Mouse (Mus musculus) CD4-positive, CD25-positive, alpha-beta regulatory T cell, adult 2 months (primary cell): ENCODE data around the gene Ryr2.

Source experiments
- DNase-seq: peaks from one replicate; pipeline ENCODE4 v3.0.0-alpha.2; 2012; ENCODE audit warnings: low read depth, low spot score

The Ryr2 gene

DNA sequence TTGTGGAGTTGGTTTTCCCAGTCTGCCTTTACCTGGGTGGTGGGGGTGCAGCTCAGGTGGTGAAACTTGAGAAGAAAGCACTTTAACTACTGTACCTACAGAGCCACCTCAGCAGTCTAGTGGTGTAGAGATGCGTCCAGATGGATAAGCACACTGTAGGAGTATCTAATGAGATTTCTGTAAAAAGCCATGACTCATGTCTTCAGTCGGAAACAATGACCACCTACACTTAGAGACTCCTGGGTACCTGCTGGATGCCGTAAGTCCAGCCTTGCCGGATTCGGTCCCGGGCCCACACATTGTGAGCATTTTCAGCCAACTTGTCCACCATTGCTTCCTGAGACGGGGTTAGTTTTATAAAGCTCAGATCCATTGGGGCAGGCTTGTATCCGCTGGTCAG lies 334.6 kb downstream of the Ryr2 start:
- no peak for DNase-seq

GRCm38 (mm10) chr13:11766899-11767298 lies 339.8 kb downstream of the Ryr2 start:
- DNase-seq, result no peak

GRCm38 (mm10) chr13:11763925-11764324 lies 342.8 kb downstream of the Ryr2 start:
- no peak for DNase-seq

- DNase-seq, result peak; percentile 40
Observed at GRCm38 (mm10) chr13:11763104-11763503, 343.6 kb downstream of the Ryr2 start.

DNA sequence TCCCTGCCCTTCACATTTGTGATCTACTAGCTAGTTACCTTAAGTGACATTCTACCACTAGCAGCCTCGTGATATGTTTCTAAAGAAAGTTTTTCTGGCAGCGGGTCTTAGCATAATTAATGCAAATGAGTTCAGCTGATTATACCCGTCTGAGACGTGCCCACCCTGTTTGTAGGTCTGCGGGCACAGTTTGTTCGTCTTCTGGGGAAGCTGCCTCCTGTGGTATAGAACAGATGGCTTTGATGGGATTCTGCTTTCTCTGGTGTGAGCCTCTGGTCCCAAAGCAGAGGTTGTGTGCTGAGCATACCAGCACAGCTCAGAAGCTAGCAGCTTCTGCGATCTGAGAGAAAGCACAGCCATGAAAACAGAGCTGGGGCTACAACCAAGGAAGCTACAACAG lies 348.9 kb downstream of the Ryr2 start:
- no peak for DNase-seq

DNA sequence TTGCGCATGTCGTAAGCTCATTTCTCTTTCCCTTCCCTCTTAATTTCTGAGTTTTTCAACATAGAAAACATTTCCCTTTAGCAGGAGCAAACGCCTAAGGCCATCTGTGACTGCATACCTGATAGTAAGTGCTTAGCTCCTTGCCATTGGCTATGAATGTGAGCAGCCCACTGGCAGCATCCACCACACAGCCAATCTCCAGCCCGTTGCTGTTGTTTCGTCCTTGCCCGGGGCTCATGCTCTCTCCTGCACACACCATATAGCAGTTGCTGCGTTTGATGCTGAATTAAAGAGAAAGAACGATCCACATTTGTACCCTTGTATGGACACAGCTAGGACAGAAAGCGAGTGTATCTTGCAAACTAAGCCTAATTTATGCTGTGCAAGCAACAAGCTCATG lies 361.3 kb downstream of the Ryr2 start:
- no peak for DNase-seq

DNA sequence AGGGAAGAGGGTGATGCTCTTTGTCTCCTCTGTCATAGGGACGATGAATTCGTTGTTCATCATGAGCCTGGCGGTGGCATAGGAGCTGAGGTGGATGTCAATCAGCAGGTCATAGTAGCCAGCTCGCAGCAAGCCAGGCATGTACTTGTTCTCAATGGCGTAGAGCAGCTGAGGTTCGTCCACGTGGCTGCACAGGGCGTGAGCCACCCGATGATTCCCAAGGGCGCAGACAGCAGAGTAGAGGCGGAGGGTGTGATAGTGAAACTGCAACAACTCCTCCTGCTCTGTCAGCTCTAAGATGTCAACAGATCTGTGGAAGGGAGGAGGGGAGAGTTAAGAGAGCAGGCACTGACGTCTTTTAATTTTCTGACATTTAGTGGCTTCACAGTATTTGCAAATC lies 368.5 kb downstream of the Ryr2 start:
- DNase-seq, result no peak

DNA sequence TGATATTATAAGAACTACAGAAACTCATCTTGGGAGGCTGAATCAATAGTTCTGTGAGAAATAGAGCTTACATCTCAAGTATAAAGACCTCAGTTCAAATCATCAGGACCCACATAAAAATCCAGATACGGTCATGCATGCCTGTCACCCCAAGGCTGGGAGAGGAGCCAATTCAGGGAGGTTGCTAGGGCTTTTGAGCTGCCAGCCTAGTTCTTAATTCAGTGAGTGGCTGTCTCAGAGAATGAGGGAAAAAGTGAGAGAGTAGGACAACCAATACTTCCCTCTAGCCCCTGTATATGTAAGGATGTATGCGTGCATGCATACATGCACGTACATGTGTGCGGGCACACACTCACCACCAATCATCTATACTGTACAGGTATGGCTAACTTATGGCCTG lies 390.5 kb downstream of the Ryr2 start:
- no peak for DNase-seq

GRCm38 (mm10) chr13:11709708-11710471 lies 396.9 kb downstream of the Ryr2 start:
- DNase-seq, result no peak

- DNase-seq, result no peak
Observed at GRCm38 (mm10) chr13:11701721-11702120, 405.0 kb downstream of the Ryr2 start.

DNA sequence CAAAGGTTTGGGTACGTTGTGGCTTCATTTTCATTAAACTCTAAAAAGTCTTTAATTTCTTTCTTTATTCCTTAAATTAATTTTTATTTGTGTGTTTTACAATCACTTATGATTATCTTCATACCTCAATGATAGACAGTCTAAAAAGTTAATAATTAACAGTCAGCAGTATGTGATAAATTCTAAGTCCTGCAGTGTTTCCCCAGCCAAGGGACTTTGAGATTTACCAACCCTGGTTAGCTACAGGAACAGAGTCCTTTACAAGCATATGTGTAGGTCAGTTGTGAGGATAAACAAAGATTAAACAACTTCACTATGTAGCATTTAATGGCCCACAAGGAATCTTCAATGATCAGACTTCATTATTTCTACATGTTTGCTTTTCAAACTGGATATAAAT lies 410.2 kb downstream of the Ryr2 start:
- no peak for DNase-seq

DNA sequence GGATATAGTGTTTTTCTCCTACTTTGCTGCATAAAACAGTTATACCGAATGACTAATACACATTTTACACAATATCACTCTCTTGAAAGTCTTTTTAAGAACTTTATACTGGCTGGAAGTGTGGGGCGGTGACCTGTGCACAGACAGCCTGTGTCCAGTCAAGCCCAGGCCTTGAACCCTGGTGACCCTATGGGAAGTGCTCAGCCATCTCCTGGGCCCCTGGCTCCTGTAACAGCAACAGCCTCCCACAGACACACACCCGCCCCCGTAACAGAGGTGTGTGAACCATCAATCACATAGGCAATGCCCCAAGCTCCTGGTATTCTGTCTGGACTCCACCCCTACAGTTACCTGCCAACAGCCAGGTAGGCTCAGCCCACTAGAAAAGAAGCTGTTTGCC lies 424.9 kb downstream of the Ryr2 start:
- no peak for DNase-seq

DNA sequence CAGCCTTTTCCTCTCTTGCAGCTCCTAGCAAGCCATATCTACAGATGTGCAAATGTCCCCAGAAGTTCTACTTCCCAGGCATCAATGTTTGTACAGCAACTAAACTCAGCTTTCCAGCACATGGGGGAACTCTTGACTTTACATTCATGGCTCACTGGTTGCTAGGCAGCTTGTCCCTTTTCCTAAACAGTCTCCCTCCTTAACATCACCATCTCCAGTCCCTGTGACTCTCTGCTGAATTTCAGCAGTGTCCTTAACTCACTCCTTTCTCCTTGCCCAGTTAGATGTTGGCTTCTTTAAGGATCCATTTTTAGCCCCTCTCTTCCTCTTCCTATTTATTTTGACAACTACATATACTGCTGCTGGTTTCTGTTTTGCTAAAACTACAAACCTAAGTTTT lies 443.9 kb downstream of the Ryr2 start:
- DNase-seq, result no peak

GRCm38 (mm10) chr13:11644846-11645245 lies 461.9 kb downstream of the Ryr2 start:
- DNase-seq, result no peak

GRCm38 (mm10) chr13:11636383-11636782 lies 470.4 kb downstream of the Ryr2 start:
- DNase-seq, result no peak

DNA sequence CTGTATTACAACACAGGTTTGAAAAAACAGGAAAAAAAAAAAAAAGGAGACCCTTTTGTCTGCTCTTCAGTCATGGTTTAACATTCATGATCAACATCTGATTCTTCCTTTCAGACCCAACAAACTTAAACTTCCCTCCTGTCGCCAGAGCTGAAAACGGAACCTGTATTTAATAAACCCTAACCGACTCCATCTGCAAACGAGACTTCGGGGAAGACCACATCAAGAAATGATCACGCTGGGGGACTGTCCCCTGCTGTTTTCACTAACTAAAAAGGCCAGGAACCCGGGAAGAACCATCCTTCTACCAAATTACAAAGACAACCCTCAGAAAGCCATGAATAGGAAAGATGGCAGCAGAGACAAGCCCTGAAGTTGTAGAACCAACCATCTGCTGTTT lies 482.2 kb downstream of the Ryr2 start:
- no peak for DNase-seq

GRCm38 (mm10) chr13:11595431-11595830 lies 511.3 kb downstream of the Ryr2 start:
- no peak for DNase-seq

GRCm38 (mm10) chr13:11585283-11585682 lies 521.5 kb downstream of the Ryr2 start:
- no peak for DNase-seq

DNA sequence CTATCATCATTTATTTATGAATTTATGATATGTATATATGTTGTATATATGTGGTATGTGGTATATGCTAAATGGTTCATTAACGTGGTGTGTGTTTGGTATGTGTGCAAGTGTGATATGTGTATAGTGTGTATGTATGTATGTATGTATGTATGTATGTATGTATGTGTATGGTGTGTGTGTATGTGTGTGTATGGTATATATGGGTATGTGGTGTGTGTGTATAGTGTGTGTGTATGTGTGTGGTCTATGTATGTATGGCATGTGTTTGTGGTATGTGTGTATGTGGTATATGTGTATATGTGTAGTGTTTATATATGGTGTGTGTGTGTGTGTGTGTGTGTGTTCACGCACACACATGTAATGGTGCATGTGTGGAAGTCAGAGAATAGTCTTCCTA lies 534.2 kb downstream of the Ryr2 start:
- DNase-seq, result no peak

DNA sequence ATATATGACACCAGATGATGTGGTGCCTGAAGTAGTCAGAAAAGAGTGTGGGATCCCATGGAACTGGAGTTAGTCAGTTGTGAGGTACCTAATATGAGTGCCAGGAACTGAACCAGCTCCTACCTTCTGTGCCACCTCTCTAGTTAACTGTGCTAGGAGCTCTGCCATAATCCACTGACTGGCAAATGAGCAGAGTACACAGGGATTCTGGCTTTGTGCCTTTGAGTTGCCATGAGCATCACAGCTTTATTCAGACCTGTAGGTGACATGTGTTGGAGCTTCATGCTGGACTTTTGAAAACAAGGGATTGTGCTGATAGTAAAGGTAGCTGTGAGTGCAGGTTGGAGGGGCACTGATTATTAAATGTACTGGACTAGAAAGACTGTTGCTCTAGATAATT lies 539.4 kb downstream of the Ryr2 start:
- no peak for DNase-seq

- no peak for DNase-seq
Observed at GRCm38 (mm10) chr13:11566486-11566885, 540.3 kb downstream of the Ryr2 start.

- no peak for DNase-seq
Observed at GRCm38 (mm10) chr13:11563224-11564024, 543.3 kb downstream of the Ryr2 start.

GRCm38 (mm10) chr13:11549644-11550043 lies 557.1 kb downstream of the Ryr2 start:
- DNase-seq, result no peak
